Mouse (Mus musculus): ENCODE data around the gene Nek10. TPM values are rescaled to one million over a fixed set of nuclear protein-coding genes. Genes with fewer than 3 reads are reported as not detected.
A peak's percentile ranks its signal among the peaks of the same experiment; 100 is the strongest.

Gene Nek10
- total RNA-seq, 2 experiments from 2014 or later, result 0.13 to 0.33 TPM

DNA sequence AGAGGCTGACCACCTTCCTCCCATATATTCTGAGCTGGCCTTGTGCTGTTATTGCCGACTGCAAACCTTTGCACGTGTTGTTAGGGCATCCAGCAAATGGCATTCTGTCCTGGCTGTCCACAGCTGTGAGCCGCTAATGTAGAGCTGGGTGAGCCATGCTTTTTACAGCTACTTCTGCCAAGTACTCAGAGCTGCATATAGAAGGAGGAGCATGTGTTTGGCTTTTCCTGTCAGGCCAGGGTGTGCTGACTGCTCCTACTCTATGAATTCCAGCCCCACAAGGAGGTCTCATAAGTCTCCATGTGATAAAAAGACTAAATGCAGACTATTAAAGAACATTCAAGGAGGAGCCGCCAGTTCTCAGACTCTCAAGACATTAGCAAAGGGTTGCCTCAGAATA is 34.4 kb downstream of the Nek10 start:
- DNase-seq, result no peak
- H3K4me3 ChIP-seq, result no peak overlapping the region
- no peak for TF ChIP-seq CTCF (IDR thresholded peaks at IDR 0.05)
- intact Hi-C loops (cut with DNase I), result no loop called here
- peak overlapping the region; percentile 38 for H3K27ac ChIP-seq

DNA sequence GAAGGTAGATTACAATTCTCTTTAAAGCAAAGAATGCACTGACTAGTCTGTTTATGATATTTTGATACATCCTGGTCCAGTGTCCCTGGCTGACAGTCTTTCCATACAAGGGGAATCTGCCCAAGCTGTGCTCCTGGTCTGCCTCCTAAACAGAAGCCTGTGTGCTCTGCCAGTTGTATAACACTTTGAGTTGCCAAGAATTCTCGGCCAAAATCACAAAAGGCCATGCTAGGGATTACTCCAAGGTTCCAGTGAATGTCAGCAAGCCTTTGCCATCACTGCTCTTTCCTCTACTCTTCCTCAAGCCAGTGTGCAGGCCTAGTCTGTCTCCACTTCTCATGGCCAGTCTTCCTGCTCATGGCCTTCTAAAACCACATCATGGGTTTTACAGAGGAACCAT is 34.9 kb downstream of the Nek10 start:
- DNase-seq, result no peak
- intact Hi-C loops (cut with DNase I), result no loop called here
- peak overlapping the region; percentile 38 for H3K27ac ChIP-seq
- no peak for TF ChIP-seq CTCF (IDR thresholded peaks at IDR 0.05)
- no peak overlapping the region for H3K4me3 ChIP-seq

DNA sequence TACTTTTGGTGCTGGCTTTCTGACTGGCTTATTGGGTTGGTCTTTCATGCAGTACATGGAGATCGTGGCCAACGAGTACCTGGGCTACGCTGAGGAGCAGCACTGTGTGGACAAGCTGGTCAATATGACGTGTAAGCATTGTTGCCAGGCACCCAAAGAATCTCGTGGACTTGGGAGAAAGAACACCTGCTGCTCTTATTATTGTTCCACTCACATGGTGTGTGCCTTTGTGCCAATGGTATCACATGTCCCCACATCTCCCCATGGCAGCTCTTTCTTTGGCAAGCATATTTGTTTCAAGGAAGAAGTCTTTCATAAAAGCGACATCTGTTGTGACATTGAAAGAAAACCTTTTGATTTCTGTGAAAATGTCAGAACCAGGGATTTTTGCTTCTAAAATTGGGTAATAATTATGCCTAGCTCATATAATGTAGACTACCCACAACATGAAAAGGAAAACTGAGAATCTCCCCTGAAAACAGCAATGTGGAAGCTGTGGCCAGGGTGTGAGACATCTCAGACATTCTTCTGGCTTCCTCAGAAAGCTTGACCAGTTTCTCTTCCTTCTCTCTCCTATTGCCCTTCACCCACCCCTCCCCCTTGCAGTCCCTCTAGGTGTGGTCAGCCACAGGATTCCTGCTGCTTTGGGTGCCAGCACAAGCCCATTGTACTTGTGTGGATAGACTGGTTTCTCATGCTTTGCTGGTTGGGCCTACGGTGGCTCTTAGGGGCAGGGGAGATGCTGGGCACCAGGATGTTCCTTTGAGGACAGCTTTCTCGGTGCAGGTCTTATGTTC is 39.7 kb downstream of the Nek10 start:
- no peak overlapping the region for H3K27ac ChIP-seq
- intact Hi-C loops (cut with DNase I), result no loop called here
- no peak for DNase-seq
- no peak for TF ChIP-seq CTCF (IDR thresholded peaks at IDR 0.05)
- no peak overlapping the region for H3K4me3 ChIP-seq

DNA sequence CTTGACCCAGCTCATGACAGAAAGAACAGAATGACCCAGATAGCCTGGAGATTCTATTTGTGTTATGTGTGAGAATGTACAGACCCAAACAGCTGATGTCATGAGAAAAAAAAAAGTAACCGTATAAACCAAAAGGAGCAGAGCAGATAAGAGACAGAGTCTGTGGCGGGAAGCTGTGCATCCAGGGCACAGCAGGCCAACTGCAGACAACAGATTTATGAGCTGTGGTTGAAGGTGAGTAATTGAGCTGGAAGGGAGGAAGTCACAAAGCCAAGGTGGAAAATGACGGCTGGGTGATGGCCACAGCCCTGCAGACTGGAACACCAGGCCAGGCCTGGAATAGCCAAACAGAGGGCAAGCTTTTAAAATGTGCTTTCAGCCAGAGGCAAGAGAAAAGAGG is 49.6 kb downstream of the Nek10 start:
- intact Hi-C loops (cut with DNase I), result no loop called here
- TF ChIP-seq CTCF (IDR thresholded peaks at IDR 0.05), result no peak
- H3K27ac ChIP-seq, result no peak overlapping the region

DNA sequence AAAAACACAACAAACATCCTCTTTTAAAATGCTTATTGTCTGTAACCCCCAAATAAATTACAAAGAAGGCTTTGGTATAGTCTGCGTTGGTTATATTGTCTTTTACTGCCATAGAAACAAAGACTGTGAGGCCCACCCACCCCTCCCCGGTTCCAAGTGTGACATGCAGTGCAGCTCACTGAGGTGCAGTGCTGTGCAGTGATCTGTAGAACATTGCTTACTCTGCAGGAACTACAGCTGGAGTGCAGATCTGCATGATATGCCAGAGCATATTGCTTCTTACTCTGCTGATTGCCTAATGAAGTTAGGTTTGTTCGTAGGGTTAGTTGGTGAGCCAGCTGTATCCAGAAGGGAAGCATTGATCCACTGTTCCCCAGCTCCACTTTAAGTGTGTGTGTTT is 57.1 kb downstream of the Nek10 start:
- H3K27ac ChIP-seq, result no peak overlapping the region
- no peak for TF ChIP-seq CTCF (IDR thresholded peaks at IDR 0.05)
- DNase-seq, result no peak
- intact Hi-C loops (cut with DNase I), result loop anchor here (10.0 kb wide), 1 partner anchor 156 kb away; the partner anchor contains the start of gene Slc4a7
- H3K4me3 ChIP-seq, result no peak overlapping the region

More for the DNA sequence above, 49.6 kb downstream of the Nek10 start:
- H3K4me3 ChIP-seq, result no peak overlapping the region
- no peak for DNase-seq

DNA sequence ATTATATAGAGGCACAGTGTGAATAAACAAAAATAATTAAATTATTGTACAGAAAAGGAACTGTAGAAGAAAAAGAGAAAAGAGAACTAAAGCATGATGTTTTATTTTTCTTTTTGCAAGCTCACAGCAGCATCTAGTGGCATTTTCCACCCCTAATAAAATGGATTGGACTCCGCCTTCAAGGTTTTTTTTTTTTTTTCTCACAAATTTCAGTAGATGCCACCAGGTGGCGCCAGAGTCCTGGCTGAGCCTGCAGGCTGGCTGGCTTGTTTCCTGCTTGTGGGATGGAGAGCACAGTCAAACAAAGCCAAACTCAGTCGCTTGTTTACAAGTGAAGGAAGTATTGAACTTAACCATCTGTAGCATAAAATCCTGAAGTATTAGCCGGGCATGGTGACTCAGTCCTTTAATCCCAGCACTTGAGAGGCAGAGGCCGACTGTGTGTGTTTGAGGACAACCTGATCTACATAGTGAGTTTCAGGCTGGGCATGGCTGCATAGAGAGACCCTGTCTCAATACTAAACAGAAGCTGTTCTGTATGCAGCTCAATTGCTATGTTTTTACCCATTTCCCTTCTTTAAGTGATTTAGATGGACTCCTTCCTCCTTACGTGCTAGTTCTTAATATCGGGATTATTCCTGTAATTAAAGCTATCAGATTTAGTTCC is 60.6 kb downstream of the Nek10 start:
- TF ChIP-seq CTCF (IDR thresholded peaks at IDR 0.05), result peak; percentile 95; the same call in 1 of the 2 replicates
- peak; percentile 81 for DNase-seq
- intact Hi-C loops (cut with DNase I), result loop anchor here (1.0 to 10.0 kb wide), 3 partner anchors 41 to 159 kb away; partner anchors contain the start of gene Slc4a7
- no peak overlapping the region for H3K4me3 ChIP-seq
- peak overlapping the region; percentile 56 for H3K27ac ChIP-seq

DNA sequence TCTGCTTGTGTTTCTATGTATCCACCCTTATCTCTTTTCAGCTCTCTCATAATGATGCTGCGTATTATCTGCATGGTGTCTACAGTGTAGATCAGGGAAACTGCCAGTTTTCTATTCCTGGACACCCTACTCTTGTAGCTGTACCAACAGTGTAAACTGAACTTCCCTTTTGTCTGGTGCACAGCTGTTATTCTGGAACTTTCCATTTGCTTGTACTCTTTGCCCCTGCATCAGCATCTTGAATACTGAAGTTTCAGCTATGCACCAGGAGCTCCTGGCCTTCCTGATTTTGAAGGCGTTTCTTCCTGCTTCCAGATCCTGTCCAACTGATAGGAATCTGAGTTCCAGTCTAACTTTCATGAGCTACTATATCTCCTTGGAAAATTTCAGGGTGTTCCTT is 66.0 kb downstream of the Nek10 start:
- Histone ChIP-seq H3K27ac (no peak overlapping the region), H3K4me3 (no peak overlapping the region)
- no peak for DNase-seq
- TF ChIP-seq CTCF (IDR thresholded peaks at IDR 0.05), result no peak
- intact Hi-C loops (cut with DNase I), result loop anchor here (10.0 kb wide), 1 partner anchor 164 kb away; the partner anchor contains the start of gene Slc4a7

DNA sequence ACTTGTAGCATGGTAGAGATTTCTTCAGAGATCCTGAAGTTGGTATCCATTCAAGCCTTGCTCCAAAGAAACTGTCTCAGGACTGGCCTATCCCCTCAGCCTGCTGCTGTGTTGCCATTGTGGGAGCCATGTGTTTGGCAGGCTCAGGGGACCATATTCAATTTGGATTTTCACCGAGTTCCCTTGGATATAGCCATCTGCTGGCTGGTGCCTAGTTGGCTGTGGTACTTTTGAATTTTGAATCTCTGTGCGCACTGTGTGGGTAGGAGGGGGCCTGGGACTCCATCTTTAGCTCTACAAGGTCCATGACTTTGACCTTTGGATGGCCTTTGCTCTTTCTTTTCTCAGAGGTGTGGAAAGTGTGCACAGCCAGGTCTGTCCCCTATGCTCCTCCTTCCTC is 66.8 kb downstream of the Nek10 start:
- intact Hi-C loops (cut with DNase I), result no loop called here
- DNase-seq, result no peak
- Histone ChIP-seq H3K4me3 (no peak overlapping the region), H3K27ac (peak overlapping the region; percentile 28; the same call in 1 of the 2 replicates)
- no peak for TF ChIP-seq CTCF (IDR thresholded peaks at IDR 0.05)

DNA sequence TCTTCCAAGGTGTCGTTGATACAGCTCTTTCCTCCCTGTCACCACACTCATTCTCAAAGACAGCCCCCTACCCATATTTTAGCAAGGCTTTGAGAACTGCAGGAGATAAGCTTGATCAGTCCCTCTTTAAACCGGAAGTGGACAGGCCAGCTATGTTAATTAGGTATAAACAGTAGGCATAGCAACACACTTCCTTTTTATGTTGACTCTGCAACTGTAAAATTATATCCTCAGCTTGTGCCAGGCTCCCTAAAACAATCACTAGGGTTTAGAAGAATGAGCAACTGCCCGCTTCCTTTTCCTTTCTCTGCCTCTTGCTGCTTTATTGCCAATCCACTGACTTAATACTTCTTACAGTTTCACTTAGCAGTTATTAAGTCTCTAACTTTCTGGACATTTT is 67.2 kb downstream of the Nek10 start:
- DNase-seq, result no peak
- Histone ChIP-seq H3K4me3 (no peak overlapping the region), H3K27ac (0 out of 2 replicates have a peak overlapping the region, but pooled peaks have one; percentile 28)
- intact Hi-C loops (cut with DNase I), result no loop called here
- no peak for TF ChIP-seq CTCF (IDR thresholded peaks at IDR 0.05)

DNA sequence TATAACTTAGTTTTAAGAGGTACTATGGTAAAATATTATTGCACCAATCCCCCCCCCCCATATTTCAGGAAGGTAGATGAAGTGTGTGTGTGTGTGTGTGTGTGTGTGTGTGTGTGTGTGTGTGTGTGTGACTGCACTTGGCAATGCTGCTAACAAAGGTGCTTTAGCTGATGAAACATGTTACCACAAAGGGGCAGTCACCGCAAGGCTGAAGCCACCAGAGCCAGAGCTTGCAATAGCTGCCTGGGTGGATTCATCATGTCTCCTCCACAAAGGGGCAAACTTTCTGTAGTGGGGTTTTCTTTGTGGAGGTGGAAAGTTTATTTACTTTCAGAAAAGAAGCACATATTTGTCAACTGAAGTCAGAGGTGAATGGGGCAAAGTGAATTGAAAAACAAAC is 67.9 kb downstream of the Nek10 start:
- Histone ChIP-seq H3K27ac (no peak overlapping the region), H3K4me3 (no peak overlapping the region)
- intact Hi-C loops (cut with DNase I), result no loop called here
- DNase-seq, result no peak
- no peak for TF ChIP-seq CTCF (IDR thresholded peaks at IDR 0.05)

DNA sequence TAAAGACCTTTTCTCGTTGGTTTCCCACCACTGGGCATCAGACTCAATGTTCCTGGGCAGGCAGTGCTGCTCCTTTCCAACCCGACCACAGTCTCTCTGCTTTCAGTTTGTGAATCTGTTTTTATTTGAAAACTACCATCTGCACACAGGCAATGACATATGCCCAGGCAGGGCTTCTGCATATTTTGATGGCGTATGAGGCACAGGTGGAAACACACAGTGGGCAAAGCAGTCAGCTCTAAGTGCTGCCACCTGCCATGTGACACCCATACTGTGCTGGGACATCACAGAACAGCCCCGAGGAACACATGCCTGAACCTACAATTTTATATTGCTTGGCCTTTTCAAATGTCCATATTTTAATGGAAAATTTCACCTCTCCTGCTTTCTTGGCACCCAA is 68.5 kb downstream of the Nek10 start:
- DNase-seq, result no peak
- no peak overlapping the region for H3K4me3 ChIP-seq
- H3K27ac ChIP-seq, result no peak overlapping the region
- TF ChIP-seq CTCF (IDR thresholded peaks at IDR 0.05), result no peak
- intact Hi-C loops (cut with DNase I), result no loop called here

DNA sequence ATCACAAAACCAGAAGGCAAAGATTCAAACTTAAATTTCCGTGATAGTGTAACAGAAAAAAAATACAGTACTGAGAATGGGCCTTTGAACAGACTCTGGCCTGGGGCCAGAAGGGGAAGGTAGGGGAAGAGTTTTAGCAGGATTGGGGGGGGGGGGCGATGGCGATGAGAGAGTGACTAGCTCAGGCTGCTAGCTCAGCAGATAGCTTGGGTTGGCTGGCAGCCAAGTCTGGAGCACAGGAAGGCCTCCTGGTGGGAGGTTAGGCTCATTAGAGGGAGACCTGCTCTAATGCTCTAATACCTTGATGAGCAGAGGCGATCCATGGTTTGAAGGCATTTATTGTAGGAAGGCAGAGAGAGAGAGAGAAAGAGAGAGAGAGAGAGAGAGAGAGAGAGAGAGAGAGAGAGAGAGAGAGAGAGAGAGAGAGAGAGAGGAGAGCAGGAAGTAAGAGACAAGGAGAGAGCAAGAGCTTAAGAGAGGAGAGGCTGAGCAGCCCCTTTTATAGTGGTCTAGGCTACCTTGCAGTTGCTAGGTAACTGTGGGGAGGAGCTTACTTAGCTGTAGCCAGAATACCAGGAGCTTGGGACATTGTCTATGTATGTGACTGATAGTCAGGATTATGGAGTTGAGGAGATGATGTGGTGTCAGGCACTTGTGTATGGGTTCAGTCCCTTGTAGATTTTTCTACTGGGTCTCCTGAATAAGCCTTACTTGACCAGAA is 90.9 kb downstream of the Nek10 start:
- Histone ChIP-seq H3K27ac (no peak overlapping the region), H3K4me3 (no peak overlapping the region)
- DNase-seq, result peak; percentile 24
- intact Hi-C loops (cut with DNase I), result no loop called here
- no peak for TF ChIP-seq CTCF (IDR thresholded peaks at IDR 0.05)

DNA sequence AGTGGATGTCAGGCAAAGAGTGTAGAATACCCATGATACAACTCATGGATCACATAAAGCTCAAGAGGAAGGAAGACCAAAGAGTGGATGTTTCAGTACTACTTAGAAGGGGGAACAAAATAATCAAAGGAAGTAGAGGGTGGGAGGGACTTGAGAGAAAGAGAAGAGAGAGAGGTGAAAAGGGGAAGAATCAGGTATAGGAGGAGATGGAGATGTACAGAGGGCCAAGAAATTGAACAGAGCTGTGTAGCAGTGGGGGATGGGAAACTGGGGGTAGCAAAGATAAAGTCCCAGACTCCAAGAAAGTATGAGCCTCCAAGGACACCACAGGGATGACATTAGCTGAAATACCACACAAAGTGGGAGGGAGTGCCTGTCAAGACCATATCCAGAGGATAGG is 91.6 kb downstream of the Nek10 start:
- DNase-seq, result no peak
- no peak overlapping the region for H3K4me3 ChIP-seq
- intact Hi-C loops (cut with DNase I), result no loop called here
- H3K27ac ChIP-seq, result no peak overlapping the region
- TF ChIP-seq CTCF (IDR thresholded peaks at IDR 0.05), result no peak
